Mouse (Mus musculus): Measurements from ENCODE around the gene Gm11032. TPM values are rescaled to one million over a fixed set of nuclear protein-coding genes. Genes with fewer than 3 reads are reported as not detected.
"Not testable (repeated sequence)": the region's sequence is repeated elsewhere in the genome, so short reads cannot be mapped to it uniquely, and the experiment has no call there.

Gene Gm11032
- polyA plus RNA-seq (2014; fragmentation: Nextera tagmentation; extraction: Ambion mirVana) = not detected in 2 replicates

DNA sequence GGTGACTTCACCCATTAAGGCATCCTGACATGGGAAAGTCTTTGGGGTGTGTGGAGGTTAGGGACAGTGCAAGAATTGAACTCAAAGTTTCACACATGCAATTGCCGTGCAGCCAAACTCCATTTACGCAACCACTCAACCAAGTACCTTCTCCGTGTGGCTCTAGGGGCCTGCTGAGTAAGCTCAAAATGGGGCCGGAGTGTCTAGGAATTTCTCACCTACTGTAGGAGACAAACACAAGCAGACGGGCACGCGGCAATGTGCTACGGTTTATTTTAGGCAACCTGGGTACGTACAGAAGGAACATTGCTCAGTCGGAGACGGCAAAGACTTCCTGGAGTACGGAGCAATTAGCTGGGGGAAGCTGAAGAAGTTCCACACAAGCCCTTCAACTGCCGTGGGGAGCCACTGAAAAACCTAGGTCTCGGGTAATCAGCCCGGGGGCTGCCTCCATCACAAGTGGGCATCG lies at the start of gene Gm11032:
Gm11032 (plus strand) TSS at position 51 of the 469 bp plus-strand sequence.
- H3K27ac ChIP-seq (ENCODE audit: low read length) = no peak within 1 kb of the TSS
- no peak within 1 kb of the TSS for H3K4me3 ChIP-seq (ENCODE audit: low read depth, low read length)
- no peak for ATAC-seq (ENCODE audit: insufficient number of reproducible peaks, insufficient read depth, low FRiP score, low read depth)
- H3K27me3 ChIP-seq (ENCODE audit: control insufficient read depth, insufficient read depth, low read length) = no peaks in the 10 kb centered on the region
- H3K4me2 ChIP-seq (replicated peaks; ENCODE audit: low read depth, low read length) = no peak within 1 kb of the TSS
- WGBS = 76% methylated on average over 16 of the region's 16 CpGs
- no peaks in the 10 kb centered on the region for H3K36me3 ChIP-seq (ENCODE audit: control insufficient read depth, insufficient read depth, low read length)
- no peaks in the 10 kb centered on the region for H3K4me1 ChIP-seq (ENCODE audit: control insufficient read depth, insufficient read depth, low read length)
- H3K9ac ChIP-seq (replicated peaks; ENCODE audit: low read depth, low read length) = no peak within 1 kb of the TSS
- no peaks in the 10 kb centered on the region for H3K9me3 ChIP-seq (ENCODE audit: control insufficient read depth, low read depth, low read length)

DNA sequence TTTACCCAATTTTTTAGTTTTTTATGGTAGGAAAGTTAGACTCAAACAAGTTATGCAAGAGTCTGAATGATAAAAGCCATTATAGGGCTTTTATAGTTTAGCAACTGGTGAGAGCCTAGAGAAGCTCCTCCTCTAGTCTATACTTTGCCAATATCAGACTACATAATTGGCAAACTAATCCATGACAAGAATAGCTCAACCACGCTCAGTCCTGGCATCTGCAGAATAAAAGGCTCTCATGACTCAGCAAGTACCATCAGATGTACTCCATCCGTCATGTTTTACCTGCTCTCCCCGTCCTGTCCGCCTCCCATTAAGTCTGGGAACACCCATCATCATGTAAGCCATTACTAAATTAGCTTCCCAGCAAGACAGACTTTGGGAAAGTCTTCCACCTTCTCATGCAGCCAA lies 48.4 kb upstream of the Gm11032 start:
- whole genome bisulfite sequencing = 60% methylated on average over 4 of the region's 4 CpGs
- no peak overlapping the region for H3K9ac ChIP-seq (replicated peaks; ENCODE audit: low read depth, low read length)
- H3K27ac ChIP-seq (ENCODE audit: low read length) = no peak overlapping the region
- ATAC-seq (ENCODE audit: insufficient number of reproducible peaks, insufficient read depth, low FRiP score, low read depth) = no peak
- no peaks in the 10 kb centered on the region for H3K36me3 ChIP-seq (ENCODE audit: control insufficient read depth, insufficient read depth, low read length)
- H3K4me1 ChIP-seq (ENCODE audit: control insufficient read depth, insufficient read depth, low read length) = peaks cover 5% of the 10 kb centered on the region; the same call in 1 of the 2 replicates
- H3K9me3 ChIP-seq (ENCODE audit: control insufficient read depth, low read depth, low read length) = no peaks in the 10 kb centered on the region
- no peak overlapping the region for H3K4me3 ChIP-seq (ENCODE audit: low read depth, low read length)
- H3K4me2 ChIP-seq (replicated peaks; ENCODE audit: low read depth, low read length) = no peak overlapping the region
- no peaks in the 10 kb centered on the region for H3K27me3 ChIP-seq (ENCODE audit: control insufficient read depth, insufficient read depth, low read length)

DNA sequence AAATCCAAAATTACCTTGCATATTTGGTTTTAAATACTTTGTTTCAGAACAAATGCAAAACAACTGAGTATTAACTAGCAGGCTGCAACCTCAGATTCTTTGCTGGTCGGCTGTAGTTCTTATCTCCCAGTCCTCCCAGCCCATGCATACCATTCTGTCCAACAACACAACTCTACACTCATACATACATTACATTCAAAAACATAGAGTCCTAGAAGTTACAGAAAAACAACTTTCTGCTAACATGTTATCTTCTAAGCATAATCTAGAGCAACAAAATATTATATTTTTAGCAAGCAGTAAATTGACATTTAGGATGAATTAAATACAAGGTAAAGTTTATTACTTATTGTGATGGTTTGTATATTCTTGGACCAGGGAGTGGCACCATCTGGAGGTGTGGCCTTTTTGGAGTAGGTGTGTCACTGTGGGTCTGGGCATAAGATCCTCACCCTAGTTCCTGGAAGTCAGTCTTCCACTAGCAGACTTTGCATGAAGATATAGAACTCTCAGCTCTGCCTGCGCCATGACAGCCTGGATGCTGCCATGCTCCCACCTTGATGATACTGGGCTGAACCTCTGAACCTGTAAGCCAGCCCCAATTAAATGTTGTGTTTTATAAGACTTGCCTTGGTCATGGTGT lies 43.7 kb upstream of the Gm11032 start:
- ATAC-seq (ENCODE audit: insufficient number of reproducible peaks, insufficient read depth, low FRiP score, low read depth); H3K27me3 ChIP-seq (ENCODE audit: control insufficient read depth, insufficient read depth, low read length); H3K27ac ChIP-seq (ENCODE audit: low read length); H3K9ac ChIP-seq (replicated peaks; ENCODE audit: low read depth, low read length); H3K4me2 ChIP-seq (replicated peaks; ENCODE audit: low read depth, low read length); H3K36me3 ChIP-seq (ENCODE audit: control insufficient read depth, insufficient read depth, low read length); H3K4me1 ChIP-seq (ENCODE audit: control insufficient read depth, insufficient read depth, low read length); H3K9me3 ChIP-seq (ENCODE audit: control insufficient read depth, low read depth, low read length); H3K4me3 ChIP-seq (ENCODE audit: low read depth, low read length): not testable (repeated sequence)
- WGBS = 74% methylated on average over 2 of the region's 2 CpGs

DNA sequence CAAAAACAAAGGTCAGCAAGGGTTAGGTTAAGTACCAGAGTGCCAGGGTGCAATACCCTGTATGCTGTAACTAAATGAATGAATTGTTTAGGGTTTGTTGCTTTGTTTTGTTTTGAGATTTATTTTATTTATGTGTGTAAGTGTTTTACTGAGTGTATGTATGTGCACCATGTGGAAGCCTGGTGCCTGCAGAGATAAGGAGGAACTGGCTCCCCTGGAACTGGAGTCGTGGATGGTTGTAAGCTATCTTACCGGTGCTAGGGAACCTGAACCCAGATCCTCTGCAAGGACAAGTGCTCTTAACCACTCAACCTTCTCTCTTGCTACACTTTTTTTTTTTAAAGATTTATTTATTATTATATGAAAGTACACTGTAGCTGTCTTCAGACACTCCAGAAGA lies 42.8 kb upstream of the Gm11032 start:
- no peak for ATAC-seq (ENCODE audit: insufficient number of reproducible peaks, insufficient read depth, low FRiP score, low read depth)
- no peak overlapping the region for H3K4me3 ChIP-seq (ENCODE audit: low read depth, low read length)
- peaks cover 9% of the 10 kb centered on the region; the same call in 1 of the 2 replicates for H3K4me1 ChIP-seq (ENCODE audit: control insufficient read depth, insufficient read depth, low read length)
- H3K36me3 ChIP-seq (ENCODE audit: control insufficient read depth, insufficient read depth, low read length) = no peaks in the 10 kb centered on the region; the same call in 1 of the 2 replicates
- 93% methylated on average over 2 of the region's 2 CpGs for WGBS
- H3K4me2 ChIP-seq (replicated peaks; ENCODE audit: low read depth, low read length) = no peak overlapping the region
- H3K9ac ChIP-seq (replicated peaks; ENCODE audit: low read depth, low read length) = no peak overlapping the region
- no peaks in the 10 kb centered on the region for H3K9me3 ChIP-seq (ENCODE audit: control insufficient read depth, low read depth, low read length)
- no peaks in the 10 kb centered on the region for H3K27me3 ChIP-seq (ENCODE audit: control insufficient read depth, insufficient read depth, low read length)
- no peak overlapping the region for H3K27ac ChIP-seq (ENCODE audit: low read length)

DNA sequence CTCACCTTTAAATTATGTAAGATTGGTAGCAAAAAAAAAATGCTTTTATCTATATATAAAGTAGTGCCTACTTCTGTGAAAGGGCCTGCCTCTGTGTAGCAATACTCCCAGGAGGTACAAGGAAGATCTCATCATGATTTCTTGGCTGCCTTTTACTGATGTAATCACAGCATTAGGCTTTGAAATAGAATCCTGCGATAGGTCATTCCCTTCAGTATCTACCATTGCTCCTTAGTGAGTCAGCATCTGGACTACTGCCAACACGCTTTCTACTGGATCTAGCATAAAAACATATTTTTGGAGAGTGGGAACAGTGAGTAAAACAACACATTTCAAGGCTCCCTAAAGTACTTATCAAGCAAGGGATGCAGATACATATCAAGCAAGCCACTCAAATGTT lies 41.2 kb upstream of the Gm11032 start:
- 63% methylated on average over 2 of the region's 2 CpGs for WGBS
- H3K36me3 ChIP-seq (ENCODE audit: control insufficient read depth, insufficient read depth, low read length) = no peaks in the 10 kb centered on the region; the same call in 1 of the 2 replicates
- H3K4me3 ChIP-seq (ENCODE audit: low read depth, low read length) = no peak overlapping the region
- no peaks in the 10 kb centered on the region for H3K9me3 ChIP-seq (ENCODE audit: control insufficient read depth, low read depth, low read length)
- H3K4me1 ChIP-seq (ENCODE audit: control insufficient read depth, insufficient read depth, low read length) = peaks cover 9% of the 10 kb centered on the region; the same call in 1 of the 2 replicates
- no peak overlapping the region for H3K4me2 ChIP-seq (replicated peaks; ENCODE audit: low read depth, low read length)
- no peak overlapping the region for H3K27ac ChIP-seq (ENCODE audit: low read length)
- H3K9ac ChIP-seq (replicated peaks; ENCODE audit: low read depth, low read length) = no peak overlapping the region
- H3K27me3 ChIP-seq (ENCODE audit: control insufficient read depth, insufficient read depth, low read length) = no peaks in the 10 kb centered on the region
- ATAC-seq (ENCODE audit: insufficient number of reproducible peaks, insufficient read depth, low FRiP score, low read depth) = no peak

DNA sequence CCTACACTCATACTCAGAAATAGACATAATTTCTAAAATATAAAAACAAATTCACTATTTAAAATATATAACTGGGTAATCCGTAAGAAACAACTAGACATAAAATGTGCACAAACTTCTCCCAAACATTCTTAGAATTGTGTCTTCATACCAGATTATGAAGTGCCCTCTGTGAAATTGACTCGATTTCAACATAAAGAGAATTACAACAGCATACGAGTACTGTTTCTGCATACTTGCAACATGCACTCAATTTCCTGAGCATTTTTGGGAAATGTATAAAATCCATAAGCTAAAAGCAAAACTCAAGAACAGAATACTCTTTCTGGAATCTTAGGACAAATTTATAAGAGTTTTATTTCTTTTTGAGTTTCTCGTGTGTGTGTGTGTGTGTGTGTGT lies 28.1 kb upstream of the Gm11032 start:
- H3K36me3 ChIP-seq (ENCODE audit: control insufficient read depth, insufficient read depth, low read length) = no peaks in the 10 kb centered on the region
- no peak overlapping the region for H3K4me2 ChIP-seq (replicated peaks; ENCODE audit: low read depth, low read length)
- H3K9me3 ChIP-seq (ENCODE audit: control insufficient read depth, low read depth, low read length) = no peaks in the 10 kb centered on the region
- no peaks in the 10 kb centered on the region for H3K27me3 ChIP-seq (ENCODE audit: control insufficient read depth, insufficient read depth, low read length)
- no peak overlapping the region for H3K9ac ChIP-seq (replicated peaks; ENCODE audit: low read depth, low read length)
- no peak overlapping the region for H3K27ac ChIP-seq (ENCODE audit: low read length)
- no peak overlapping the region for H3K4me3 ChIP-seq (ENCODE audit: low read depth, low read length)
- WGBS = 88% methylated on average over 4 of the region's 4 CpGs
- no peak for ATAC-seq (ENCODE audit: insufficient number of reproducible peaks, insufficient read depth, low FRiP score, low read depth)
- H3K4me1 ChIP-seq (ENCODE audit: control insufficient read depth, insufficient read depth, low read length) = no peaks in the 10 kb centered on the region

DNA sequence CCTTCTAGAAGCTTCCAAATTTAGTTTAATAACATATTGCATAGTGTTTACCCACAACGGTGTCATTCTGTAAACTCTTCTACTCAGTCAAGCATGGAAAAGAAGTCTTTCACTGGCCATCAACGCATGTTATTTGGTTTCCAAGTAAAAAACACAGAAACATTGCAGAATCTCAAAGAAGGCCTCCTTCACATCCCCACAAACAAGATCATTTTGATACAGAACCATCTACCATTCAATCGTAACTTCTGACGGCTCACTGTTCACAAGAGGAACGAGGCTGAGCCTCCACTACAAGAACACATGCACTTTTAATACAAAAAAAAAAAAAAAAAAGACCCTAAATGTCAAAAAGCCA lies 26.4 kb upstream of the Gm11032 start:
- H3K4me2 ChIP-seq (replicated peaks; ENCODE audit: low read depth, low read length) = peak overlapping the region; percentile 45
- no peaks in the 10 kb centered on the region for H3K36me3 ChIP-seq (ENCODE audit: control insufficient read depth, insufficient read depth, low read length)
- no peak overlapping the region; the same call in 1 of the 2 replicates for H3K27ac ChIP-seq (ENCODE audit: low read length)
- WGBS = 24% methylated on average over 5 of the region's 5 CpGs
- H3K9ac ChIP-seq (replicated peaks; ENCODE audit: low read depth, low read length) = peak overlapping the region; percentile 95; the same call in 1 of the 2 replicates
- no peaks in the 10 kb centered on the region for H3K4me1 ChIP-seq (ENCODE audit: control insufficient read depth, insufficient read depth, low read length)
- H3K27me3 ChIP-seq (ENCODE audit: control insufficient read depth, insufficient read depth, low read length) = no peaks in the 10 kb centered on the region
- ATAC-seq (ENCODE audit: insufficient number of reproducible peaks, insufficient read depth, low FRiP score, low read depth) = no peak
- H3K4me3 ChIP-seq (ENCODE audit: low read depth, low read length) = peak overlapping the region; percentile 100
- no peaks in the 10 kb centered on the region for H3K9me3 ChIP-seq (ENCODE audit: control insufficient read depth, low read depth, low read length)

DNA sequence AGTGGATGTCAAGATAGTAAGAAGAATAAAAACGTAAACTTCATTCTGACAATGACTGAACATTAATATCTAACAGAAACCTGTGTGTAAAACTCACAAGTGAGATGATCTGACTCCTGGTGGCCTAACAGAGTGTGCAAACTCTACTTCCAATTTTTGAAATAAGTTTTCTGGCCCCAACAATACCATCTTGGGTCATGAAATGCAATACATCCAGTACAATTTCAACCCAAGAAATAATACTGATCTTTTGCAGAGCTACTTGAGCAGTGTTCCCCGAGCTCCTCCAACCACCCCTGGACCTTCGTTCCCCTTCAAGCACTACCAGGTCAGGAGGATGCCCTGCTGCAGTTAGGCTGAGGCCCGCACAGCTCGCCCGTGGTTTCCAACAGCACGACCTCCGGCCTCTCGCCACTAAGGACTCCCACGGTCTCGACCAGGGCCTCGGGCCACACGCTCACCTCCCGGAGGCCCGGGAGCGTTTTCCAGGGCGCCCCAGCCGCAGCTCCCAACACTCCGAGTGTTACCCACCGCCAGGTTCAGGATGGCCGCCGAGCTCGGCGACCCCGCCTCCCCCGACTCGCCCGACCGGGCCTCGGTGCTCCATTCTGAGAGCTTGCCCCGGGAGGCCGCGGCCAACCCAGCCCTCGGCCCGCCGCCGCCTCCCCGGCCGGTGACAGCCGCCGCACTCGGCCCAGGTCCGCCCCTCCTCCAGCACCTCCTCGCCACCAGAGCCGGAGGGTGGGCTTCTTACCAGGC lies 25.8 kb upstream of the Gm11032 start:
- H3K9me3 ChIP-seq (ENCODE audit: control insufficient read depth, low read depth, low read length) = no peaks in the 10 kb centered on the region
- H3K27me3 ChIP-seq (ENCODE audit: control insufficient read depth, insufficient read depth, low read length) = no peaks in the 10 kb centered on the region
- H3K36me3 ChIP-seq (ENCODE audit: control insufficient read depth, insufficient read depth, low read length) = no peaks in the 10 kb centered on the region
- peak; percentile 86 for ATAC-seq (ENCODE audit: insufficient number of reproducible peaks, insufficient read depth, low FRiP score, low read depth)
- H3K4me3 ChIP-seq (ENCODE audit: low read depth, low read length) = peak overlapping the region; percentile 100
- H3K4me1 ChIP-seq (ENCODE audit: control insufficient read depth, insufficient read depth, low read length) = no peaks in the 10 kb centered on the region
- under 1% methylated on average over 45 of the region's 45 CpGs for WGBS
- H3K4me2 ChIP-seq (replicated peaks; ENCODE audit: low read depth, low read length) = peak overlapping the region; percentile 45
- peak overlapping the region; percentile 95 for H3K9ac ChIP-seq (replicated peaks; ENCODE audit: low read depth, low read length)
- H3K27ac ChIP-seq (ENCODE audit: low read length) = peak overlapping the region; percentile 95

All from stomach, embryonic 14.5 days (tissue).